22 mouse cellular contexts compared by ENCODE assay signal in the genomic region with DNA sequence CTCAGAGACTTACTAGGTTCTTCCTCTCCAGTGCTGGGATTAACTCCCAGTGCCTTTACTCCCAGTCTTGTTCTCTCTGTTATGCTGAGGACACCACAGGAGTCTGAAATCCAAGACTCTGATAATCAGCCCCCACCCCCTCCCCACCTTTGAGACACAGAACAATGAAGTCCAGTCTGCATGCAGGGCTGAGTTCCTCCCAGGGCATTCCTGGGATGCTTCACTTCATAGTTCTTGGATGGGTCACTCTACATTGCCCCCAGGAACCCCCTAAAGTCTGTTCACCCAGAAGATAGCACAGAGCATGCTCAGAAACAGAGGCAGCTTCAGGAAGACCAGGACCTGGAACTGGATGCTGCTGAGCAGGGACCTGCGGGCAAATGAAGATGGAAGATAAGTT. TPM values are rescaled to one million over a fixed set of nuclear protein-coding genes. Genes with fewer than 3 reads are reported as not detected.
DNase-seq lines count a peak whose midpoint lies in the region; ATAC-seq and TF ChIP-seq lines count a peak whose summit lies in the region.
"Had no signal": no experiment of that assay in that cellular context is flagged by ENCODE, and none has a peak within 500 bp of the region (broad histone marks: within the 10 kb centered on the region; RNA-seq: fewer than 3 reads in every experiment).

No protein-coding gene starts in this region.

- no peak overlapping the region for H3K4me2 ChIP-seq in forebrain, embryonic 16.5 days (ENCODE audit: low read length)
- H3K4me2 ChIP-seq: embryonic facial prominence, embryonic 12.5 days; embryonic facial prominence, embryonic 15.5 days; forebrain, embryonic 12.5 days; forebrain, embryonic 15.5 days; heart, embryonic 13.5 days; hindbrain, embryonic 14.5 days had no signal

- TF ChIP-seq CTCF in cerebellum, adult 2 months (IDR thresholded peaks at IDR 0.05; ENCODE audit: borderline replicate concordance, insufficient read depth, low read depth, low read length) = no peak
- TF ChIP-seq CTCF in ES-Bruce4 (IDR thresholded peaks at IDR 0.05; ENCODE audit: low read depth, low read length) = no peak

- no peaks in the 10 kb centered on the region for H3K36me3 ChIP-seq in ES-Bruce4 (ENCODE audit: control insufficient read depth, insufficient read depth, low read length, poor library complexity, severe bottlenecking)
- H3K36me3 ChIP-seq in forebrain, embryonic 16.5 days (ENCODE audit: control insufficient read depth, insufficient read depth) = no peaks in the 10 kb centered on the region
- H3K36me3 ChIP-seq: embryonic facial prominence, embryonic 12.5 days; embryonic facial prominence, embryonic 15.5 days; forebrain, embryonic 12.5 days; forebrain, embryonic 15.5 days; heart, embryonic 13.5 days had no signal

- H3K27me3 ChIP-seq in cerebellum, adult 2 months (ENCODE audit: control insufficient read depth, insufficient read depth, low read length) = no peaks in the 10 kb centered on the region
- no peaks in the 10 kb centered on the region for H3K27me3 ChIP-seq in ES-Bruce4 (ENCODE audit: control insufficient read depth, insufficient read depth, low read length, poor library complexity, severe bottlenecking)
- H3K27me3 ChIP-seq in forebrain, embryonic 16.5 days (replicated peaks; ENCODE audit: control insufficient read depth, insufficient read depth, low read length) = no peaks in the 10 kb centered on the region
- H3K27me3 ChIP-seq: embryonic facial prominence, embryonic 12.5 days; embryonic facial prominence, embryonic 15.5 days; forebrain, embryonic 15.5 days; heart, embryonic 13.5 days had no signal

- H3K27ac ChIP-seq in cerebellum, adult 2 months (ENCODE audit: insufficient read depth, low read length) = no peak overlapping the region
- no peak overlapping the region; the same call in 1 of the 2 replicates for H3K27ac ChIP-seq in ES-Bruce4 (ENCODE audit: insufficient read depth, low read length)
- no peak overlapping the region for H3K27ac ChIP-seq in forebrain, embryonic 16.5 days (ENCODE audit: low read length)
- H3K27ac ChIP-seq: embryonic facial prominence, embryonic 12.5 days; embryonic facial prominence, embryonic 15.5 days; forebrain, embryonic 12.5 days; forebrain, embryonic 15.5 days; heart, embryonic 13.5 days; hindbrain, embryonic 14.5 days; hindbrain, postnatal 0 days had no signal

- 94% methylated on average over 1 of the region's 1 CpGs for WGBS in cerebellum, adult 2 months
- WGBS in forebrain, embryonic 16.5 days = 95% methylated on average over 1 of the region's 1 CpGs

- no peak for TF ChIP-seq POLR2A in cerebellum, adult 2 months (IDR thresholded peaks at IDR 0.05; ENCODE audit: borderline replicate concordance, insufficient read depth, low read length)
- TF ChIP-seq POLR2A in ES-Bruce4 (IDR thresholded peaks at IDR 0.05; ENCODE audit: insufficient read depth, low read length) = no peak

- H3K4me3 ChIP-seq in cerebellum, adult 2 months (replicated peaks; ENCODE audit: insufficient read depth, low read depth, low read length) = no peak overlapping the region
- H3K4me3 ChIP-seq in ES-Bruce4 (ENCODE audit: low read depth, low read length) = no peak overlapping the region
- no peak overlapping the region for H3K4me3 ChIP-seq in forebrain, embryonic 16.5 days (replicated peaks; ENCODE audit: low read length)
- H3K4me3 ChIP-seq: embryonic facial prominence, embryonic 12.5 days; embryonic facial prominence, embryonic 15.5 days; forebrain, embryonic 12.5 days; forebrain, embryonic 15.5 days; heart, embryonic 13.5 days had no signal

- peaks cover 29% of the 10 kb centered on the region for H3K4me1 ChIP-seq in cerebellum, adult 2 months (ENCODE audit: control insufficient read depth, insufficient read depth, low read length)
- no peaks in the 10 kb centered on the region for H3K4me1 ChIP-seq in ES-Bruce4 (ENCODE audit: control insufficient read depth, insufficient read depth, low read length)
- H3K4me1 ChIP-seq in forebrain, embryonic 16.5 days (replicated peaks; ENCODE audit: control insufficient read depth, insufficient read depth, low read length) = no peaks in the 10 kb centered on the region
- H3K4me1 ChIP-seq: embryonic facial prominence, embryonic 12.5 days; embryonic facial prominence, embryonic 15.5 days; forebrain, embryonic 12.5 days; forebrain, embryonic 15.5 days; heart, embryonic 13.5 days had no signal

- peak; percentile 17 for DNase-seq in cerebellum, adult 9-11 months
- no peak for DNase-seq in cerebellum, adult 2 months
- DNase-seq in Muller cell, postnatal 12 days (ENCODE audit: inconsistent ontology term) = peak; percentile 50
- DNase-seq in urinary bladder, adult 2 months (ENCODE audit: low spot score) = no peak
- DNase-seq: adrenal gland, adult 2 months; gastrocnemius, postnatal 10 days; heart, adult 18-20 months had no signal

- no peak overlapping the region for H3K9ac ChIP-seq in ES-Bruce4 (ENCODE audit: low read depth, poor library complexity, severe bottlenecking)
- H3K9ac ChIP-seq in forebrain, embryonic 16.5 days (replicated peaks; ENCODE audit: low read depth, low read length) = no peak overlapping the region
- H3K9ac ChIP-seq: embryonic facial prominence, embryonic 12.5 days; embryonic facial prominence, embryonic 15.5 days; forebrain, embryonic 12.5 days; forebrain, embryonic 15.5 days; heart, embryonic 13.5 days; hindbrain, embryonic 14.5 days had no signal

- TF ChIP-seq EP300 in ES-Bruce4 (IDR thresholded peaks at IDR 0.05; ENCODE audit: insufficient read depth, low read depth, low read length) = peak; percentile 64; the same call in 1 of the 2 replicates

- no peaks in the 10 kb centered on the region for H3K9me3 ChIP-seq in ES-Bruce4 (replicated peaks; ENCODE audit: control insufficient read depth, insufficient read depth, low read length, poor library complexity, severe bottlenecking)
- H3K9me3 ChIP-seq in forebrain, embryonic 16.5 days (ENCODE audit: control insufficient read depth, low read length) = no peaks in the 10 kb centered on the region
- H3K9me3 ChIP-seq: embryonic facial prominence, embryonic 12.5 days; embryonic facial prominence, embryonic 15.5 days; forebrain, embryonic 12.5 days; forebrain, embryonic 15.5 days; heart, embryonic 13.5 days had no signal

- no peak for ATAC-seq in forebrain, embryonic 16.5 days
- ATAC-seq: CD4-positive, CD25-positive, alpha-beta regulatory T cell, adult 4 months; forebrain, embryonic 15.5 days; hindbrain, postnatal 0 days; inflammation-experienced regulatory T-cells, adult 6 months; intestine, embryonic 16.5 days had no signal

RNA-seq across cellular contexts. Expression of a gene that starts 4.8 kb away (rescaled TPM):
- 1.7 TPM in 2 replicates for polyA plus RNA-seq in cerebellum, adult 2 months (2012; rRNA removed)
- not detected in 2 replicates for polyA plus RNA-seq in ES-Bruce4 (2011; ENCODE audit: insufficient read depth, insufficient read length, low read depth, missing spikeins)
- polyA plus RNA-seq in forebrain, embryonic 16.5 days (2015; fragmentation: Nextera tagmentation; extraction: Ambion mirVana) = not detected in 2 replicates
- 16.9 and 17.1 TPM in 2 replicates for polyA plus RNA-seq in urinary bladder, adult 2 months (2012; rRNA removed)
- polyA plus RNA-seq: C2C12; CD4-positive, CD25-positive, alpha-beta regulatory T cell, adult 4 months; embryonic facial prominence, embryonic 12.5 days; embryonic facial prominence, embryonic 15.5 days; forebrain, embryonic 12.5 days; forebrain, embryonic 15.5 days; heart, embryonic 13.5 days; heart, embryonic 16.5 days; hindbrain, embryonic 11.5 days; hindbrain, embryonic 14.5 days; hindbrain, postnatal 0 days; inflammation-experienced regulatory T-cells, adult 6 months; intestine, embryonic 16.5 days had no signal

RNA-seq across cellular contexts. Expression of a gene that starts 9.0 kb away (rescaled TPM):
- polyA plus RNA-seq in cerebellum, adult 2 months (2012; rRNA removed) = 0.11 and 0.24 TPM in 2 replicates
- not detected in 2 replicates for polyA plus RNA-seq in ES-Bruce4 (2011; ENCODE audit: insufficient read depth, insufficient read length, low read depth, missing spikeins)
- polyA plus RNA-seq in forebrain, embryonic 16.5 days (2015; fragmentation: Nextera tagmentation; extraction: Ambion mirVana) = not detected in 2 replicates
- 0.04 and 0.15 TPM in 2 replicates for polyA plus RNA-seq in urinary bladder, adult 2 months (2012; rRNA removed)
- polyA plus RNA-seq: adrenal gland, adult 2 months; C2C12; forebrain, embryonic 12.5 days; forebrain, embryonic 15.5 days; heart, embryonic 13.5 days; heart, embryonic 16.5 days; hindbrain, embryonic 11.5 days; hindbrain, embryonic 14.5 days had no signal

RNA-seq across cellular contexts. Expression of a gene that starts 15.4 kb away (rescaled TPM):
- 0.44 and 0.84 TPM in 2 replicates for polyA plus RNA-seq in cerebellum, adult 2 months (2012; rRNA removed)
- not detected in 2 replicates for polyA plus RNA-seq in ES-Bruce4 (2011; ENCODE audit: insufficient read depth, insufficient read length, low read depth, missing spikeins)
- not detected in 2 replicates for polyA plus RNA-seq in forebrain, embryonic 16.5 days (2015; fragmentation: Nextera tagmentation; extraction: Ambion mirVana)
- 3.1 and 5.2 TPM in 2 replicates for polyA plus RNA-seq in urinary bladder, adult 2 months (2012; rRNA removed)
- polyA plus RNA-seq: CD4-positive, CD25-positive, alpha-beta regulatory T cell, adult 4 months; embryonic facial prominence, embryonic 12.5 days; embryonic facial prominence, embryonic 15.5 days; forebrain, embryonic 12.5 days; forebrain, embryonic 15.5 days; heart, embryonic 13.5 days; heart, embryonic 16.5 days; hindbrain, embryonic 11.5 days; hindbrain, embryonic 14.5 days; hindbrain, postnatal 0 days; inflammation-experienced regulatory T-cells, adult 6 months; intestine, embryonic 16.5 days had no signal

RNA-seq across cellular contexts. Expression of a gene that starts 26.2 kb away (rescaled TPM):
- polyA plus RNA-seq in cerebellum, adult 2 months (2012; rRNA removed) = 0.49 and 0.59 TPM in 2 replicates
- polyA plus RNA-seq in ES-Bruce4 (2011; ENCODE audit: insufficient read depth, insufficient read length, low read depth, missing spikeins) = not detected in 2 replicates
- polyA plus RNA-seq in forebrain, embryonic 16.5 days (2015; fragmentation: Nextera tagmentation; extraction: Ambion mirVana) = not detected in 2 replicates
- 3.3 and 3.6 TPM in 2 replicates for polyA plus RNA-seq in urinary bladder, adult 2 months (2012; rRNA removed)
- polyA plus RNA-seq: C2C12; CD4-positive, CD25-positive, alpha-beta regulatory T cell, adult 4 months; embryonic facial prominence, embryonic 12.5 days; embryonic facial prominence, embryonic 15.5 days; forebrain, embryonic 12.5 days; forebrain, embryonic 15.5 days; heart, embryonic 13.5 days; heart, embryonic 16.5 days; hindbrain, embryonic 11.5 days; hindbrain, embryonic 14.5 days; hindbrain, postnatal 0 days; inflammation-experienced regulatory T-cells, adult 6 months; intestine, embryonic 16.5 days had no signal

RNA-seq across cellular contexts. Expression of a gene that starts 37.0 kb away (rescaled TPM):
- not detected in 2 replicates for polyA plus RNA-seq in cerebellum, adult 2 months (2012; rRNA removed)
- not detected in 2 replicates for polyA plus RNA-seq in ES-Bruce4 (2011; ENCODE audit: insufficient read depth, insufficient read length, low read depth, missing spikeins)
- not detected in 2 replicates for polyA plus RNA-seq in forebrain, embryonic 16.5 days (2015; fragmentation: Nextera tagmentation; extraction: Ambion mirVana)
- 0.83 and 1.2 TPM in 2 replicates for polyA plus RNA-seq in urinary bladder, adult 2 months (2012; rRNA removed)
- polyA plus RNA-seq: adrenal gland, adult 2 months; C2C12; CD4-positive, CD25-positive, alpha-beta regulatory T cell, adult 4 months; embryonic facial prominence, embryonic 12.5 days; embryonic facial prominence, embryonic 15.5 days; forebrain, embryonic 12.5 days; forebrain, embryonic 15.5 days; heart, embryonic 13.5 days; heart, embryonic 16.5 days; hindbrain, embryonic 11.5 days; hindbrain, embryonic 14.5 days; hindbrain, postnatal 0 days; inflammation-experienced regulatory T-cells, adult 6 months; intestine, embryonic 16.5 days had no signal

Comparison
In these comparisons a context has a peak if more than half of its experiments do, and no peak if none do; other contexts are left out.
1. DNase-seq: peak in cerebellum, adult 9-11 months (single experiment) and Muller cell, postnatal 12 days (single experiment); none in cerebellum, adult 2 months (0 of 2) and urinary bladder, adult 2 months (single experiment).